Mouse (Mus musculus) G1E (cell line): ENCODE measurements around the gene Vsx2. TPM values are rescaled to one million over a fixed set of nuclear protein-coding genes. Genes with fewer than 3 reads are reported as not detected.

Experiments used
- ATAC-seq: 2 replicates; pipeline ENCODE4 v1.8.0; 2016; ENCODE audit warnings: mild to moderate bottlenecking; ENCODE audit not compliant: insufficient number of reproducible peaks, poor library complexity, low FRiP score, severe bottlenecking; ENCODE audit errors: extremely low read depth
- DNase-seq: peaks from one replicate; pipeline ENCODE4 v3.0.0; 2012; ENCODE audit warnings: low spot score
- H3K27me3 ChIP-seq: 2 replicates; pipeline ENCODE4 v1.6.1; 2012; ENCODE audit warnings: mild to moderate bottlenecking, low read length, inconsistent platforms; ENCODE audit not compliant: insufficient read depth
- H3K36me3 ChIP-seq: replicated peaks from 2 replicates; pipeline ENCODE3; 2012; ENCODE audit warnings: mild to moderate bottlenecking, inconsistent platforms
- H3K4me1 ChIP-seq: 2 replicates; pipeline ENCODE4 v1.6.1; 2012; ENCODE audit warnings: low read depth, low read length, inconsistent platforms, mixed read lengths; ENCODE audit not compliant: insufficient read depth
- H3K4me3 ChIP-seq: 2 replicates; pipeline ENCODE4 v1.5.1; 2012; ENCODE audit warnings: low read depth, mild to moderate bottlenecking, inconsistent platforms, low read length, moderate library complexity, mixed read lengths
- H3K9me3 ChIP-seq: replicated peaks from 2 replicates; pipeline ENCODE4 v1.6.1; 2012; ENCODE audit warnings: inconsistent platforms
- CTCF ChIP-seq: IDR thresholded peaks from 2 replicates; pipeline ENCODE4 v1.5.1; 2012; ENCODE audit warnings: low read depth, low read length, inconsistent platforms, mixed read lengths
- GATA1 ChIP-seq: IDR thresholded peaks from 2 replicates; pipeline ENCODE4 v1.6.1; 2012; ENCODE audit warnings: borderline replicate concordance, low read length, inconsistent platforms, mixed read lengths
- GATA2 ChIP-seq: IDR thresholded peaks from 2 replicates; pipeline ENCODE4 v1.6.1; 2012; ENCODE audit warnings: low read depth, low read length, inconsistent platforms, borderline replicate concordance
- POLR2AphosphoS5 ChIP-seq: IDR thresholded peaks from 2 replicates; pipeline ENCODE4 v1.6.1; 2012; ENCODE audit warnings: low read depth, low read length, inconsistent platforms; ENCODE audit not compliant: insufficient replicate concordance
- TAL1 ChIP-seq: conservative IDR thresholded peaks from 2 replicates; pipeline ENCODE4 v1.6.1; 2012; ENCODE audit warnings: low read depth, low read length, inconsistent platforms, mixed read lengths
- polyA plus RNA-seq: library from polyadenylated mRNA; stranded (reverse); fragments of >175 nt; gene quantifications from 2 replicates; pipeline ENCODE4 v1.2.3, GENCODE M21; 2012
- total RNA-seq, 2 experiments: library from RNA; stranded (forward) in 1 of 2; stranded (reverse) in 1 of 2; fragments of 200-1000 nt in 1 of 2; fragments of >200 nt in 1 of 2; fragmentation: Nextera tagmentation in 1 of 2; gene quantifications; 2 replicates each; pipeline ENCODE4 v1.2.3; 2014 to 2017

The Vsx2 gene
- total and polyA plus RNA-seq, 3 experiments, result 0.05 TPM; not detected in 2

DNA sequence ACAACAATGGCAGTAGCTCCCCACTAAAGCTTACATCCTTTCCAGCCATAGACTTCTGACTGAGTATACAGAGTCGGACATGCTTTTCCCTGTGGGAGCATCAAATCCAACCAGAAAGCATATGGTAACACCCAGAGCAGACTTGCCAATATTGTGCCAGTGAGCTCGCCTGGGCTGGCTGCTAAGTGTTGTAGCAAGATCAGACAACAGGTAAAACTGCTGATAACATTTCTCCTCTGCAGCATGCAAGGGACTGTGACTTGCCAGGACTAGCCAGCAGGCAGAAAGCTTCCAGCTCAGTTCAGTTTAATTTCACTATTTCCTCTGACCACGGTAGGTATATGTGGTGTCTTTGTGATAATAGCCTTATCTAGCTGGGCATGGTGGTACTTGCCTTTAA lies 62.3 kb downstream of the Vsx2 start:
- H3K9me3 ChIP-seq, result no peaks in the 10 kb centered on the region
- DNase-seq (no peak), ATAC-seq (no peak)
- H3K36me3 ChIP-seq, result no peaks in the 10 kb centered on the region
- no peak overlapping the region for H3K4me3 ChIP-seq
- TF ChIP-seq POLR2AphosphoS5 (no peak), GATA2 (no peak), CTCF (no peak), TAL1 (no peak), GATA1 (no peak)
- no peaks in the 10 kb centered on the region for H3K4me1 ChIP-seq
- peaks cover 36% of the 10 kb centered on the region for H3K27me3 ChIP-seq

DNA sequence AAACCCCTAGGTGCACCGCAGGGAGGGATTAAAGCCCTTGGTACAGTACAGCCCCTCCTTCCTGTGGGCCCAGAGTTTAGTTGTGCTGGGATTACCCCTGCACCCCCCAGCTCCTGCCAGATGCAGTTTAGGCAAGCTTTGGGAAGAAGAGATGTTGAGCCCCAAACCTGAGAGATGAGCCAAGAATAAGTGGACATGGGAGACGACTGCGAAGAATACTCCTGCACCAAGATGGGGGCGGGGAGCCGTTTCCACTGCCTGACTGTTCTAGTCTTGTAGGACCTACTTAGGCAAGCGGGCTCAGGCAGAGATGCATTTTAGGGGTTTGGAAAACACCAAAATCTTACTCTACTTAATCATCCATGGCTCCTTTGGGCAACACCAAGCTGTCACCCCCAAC lies 70.7 kb downstream of the Vsx2 start:
- DNase-seq, result no peak
- Histone ChIP-seq H3K27me3 (peaks cover 42% of the 10 kb centered on the region), H3K36me3 (no peaks in the 10 kb centered on the region), H3K4me3 (no peak overlapping the region), H3K9me3 (no peaks in the 10 kb centered on the region), H3K4me1 (peaks cover 3% of the 10 kb centered on the region; the same call in 1 of the 2 replicates)
- TF ChIP-seq TAL1 (no peak), CTCF (no peak)
- ATAC-seq, result no peak

DNA sequence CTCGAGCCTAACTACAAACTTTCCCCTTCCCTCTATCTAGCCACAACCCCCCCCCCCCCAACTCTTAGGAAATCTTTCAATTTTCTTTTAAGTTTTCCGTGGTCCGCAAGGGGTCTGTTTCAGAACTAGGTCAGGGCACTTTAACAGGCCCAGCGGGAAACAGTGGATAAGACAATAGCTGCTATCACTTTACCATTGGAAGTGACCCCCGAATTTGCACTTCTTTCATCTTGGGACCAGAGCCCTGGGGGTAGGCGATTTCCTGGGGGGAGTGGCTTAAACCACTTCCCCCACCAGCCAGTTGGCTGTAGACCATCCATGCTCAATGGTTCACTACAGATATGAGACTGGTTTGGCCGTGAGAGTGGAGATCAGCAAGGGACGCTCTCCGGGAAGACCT lies 71.1 kb downstream of the Vsx2 start, which contains the start of gene Vrtn:
Gene Vrtn, plus strand, starts transcription at position 366 of the 400 bp plus-strand sequence.
- H3K36me3 ChIP-seq, result no peaks in the 10 kb centered on the region
- DNase-seq, result no peak
- H3K4me3 ChIP-seq, result no peak within 1 kb of the TSS
- peaks cover 42% of the 10 kb centered on the region for H3K27me3 ChIP-seq
- TF ChIP-seq GATA2 (no peak), GATA1 (no peak), TAL1 (no peak), POLR2AphosphoS5 (no peak), CTCF (no peak)
- no peaks in the 10 kb centered on the region for H3K9me3 ChIP-seq
- ATAC-seq, result no peak
- peaks cover 3% of the 10 kb centered on the region; the same call in 1 of the 2 replicates for H3K4me1 ChIP-seq

Other genes starting within 250 kb of the Vsx2 start
- 27.5 and 41.3 TPM in 2 replicates for gene Coq6, start 208.1 kb upstream of the Vsx2 start, total RNA-seq (2014; fragmentation: Nextera tagmentation)
- 20.7 and 29.2 TPM in 2 replicates for gene Coq6, start 208.1 kb upstream of the Vsx2 start, total RNA-seq (2017)
- 12.7 and 20.7 TPM in 2 replicates for gene Coq6, start 208.1 kb upstream of the Vsx2 start, polyA plus RNA-seq
- 2.9 and 3.3 TPM in 2 replicates for gene Fam161b, start 207.9 kb upstream of the Vsx2 start, total RNA-seq (2014; fragmentation: Nextera tagmentation)
- gene Fam161b, start 207.9 kb upstream of the Vsx2 start, total RNA-seq (2017), result 3.5 and 4.3 TPM in 2 replicates
- 0.25 and 0.44 TPM in 2 replicates for gene Fam161b, start 207.9 kb upstream of the Vsx2 start, polyA plus RNA-seq
- gene Entpd5, start 160.7 kb upstream of the Vsx2 start, total RNA-seq (2014; fragmentation: Nextera tagmentation), result 15.7 and 20.9 TPM in 2 replicates
- 14.4 and 16.0 TPM in 2 replicates for gene Entpd5, start 160.7 kb upstream of the Vsx2 start, total RNA-seq (2017)
- gene Entpd5, start 160.7 kb upstream of the Vsx2 start, polyA plus RNA-seq, result 1.6 and 3.7 TPM in 2 replicates
- 4.1 and 5.5 TPM in 2 replicates for gene Bbof1, start 160.7 kb upstream of the Vsx2 start, total RNA-seq (2014; fragmentation: Nextera tagmentation)
- 4.4 and 6.0 TPM in 2 replicates for gene Bbof1, start 160.7 kb upstream of the Vsx2 start, total RNA-seq (2017)
- 2.2 and 2.7 TPM in 2 replicates for gene Bbof1, start 160.7 kb upstream of the Vsx2 start, polyA plus RNA-seq
- gene Rnf113a2, start 152.6 kb upstream of the Vsx2 start, total RNA-seq (2014; fragmentation: Nextera tagmentation), result 53.0 and 73.5 TPM in 2 replicates
- gene Rnf113a2, start 152.6 kb upstream of the Vsx2 start, total RNA-seq (2017), result 55.6 and 59.1 TPM in 2 replicates
- gene Rnf113a2, start 152.6 kb upstream of the Vsx2 start, polyA plus RNA-seq, result 47.9 and 48.1 TPM in 2 replicates
- gene Aldh6a1, start 118.8 kb upstream of the Vsx2 start, total RNA-seq (2014; fragmentation: Nextera tagmentation), result 39.6 and 41.2 TPM in 2 replicates
- 14.7 and 16.1 TPM in 2 replicates for gene Aldh6a1, start 118.8 kb upstream of the Vsx2 start, total RNA-seq (2017)
- gene Aldh6a1, start 118.8 kb upstream of the Vsx2 start, polyA plus RNA-seq, result 3.5 and 4.6 TPM in 2 replicates
- gene Lin52, start 118.3 kb upstream of the Vsx2 start, total RNA-seq (2014; fragmentation: Nextera tagmentation), result 21.6 and 25.2 TPM in 2 replicates
- gene Lin52, start 118.3 kb upstream of the Vsx2 start, total RNA-seq (2017), result 30.9 and 38.5 TPM in 2 replicates
- gene Lin52, start 118.3 kb upstream of the Vsx2 start, polyA plus RNA-seq, result 0.67 and 1.0 TPM in 2 replicates
- 11.9 and 31.2 TPM in 2 replicates for gene Abcd4, start 47.7 kb downstream of the Vsx2 start, total RNA-seq (2014; fragmentation: Nextera tagmentation)
- gene Abcd4, start 47.7 kb downstream of the Vsx2 start, total RNA-seq (2017), result 8.7 TPM in 2 replicates
- gene Abcd4, start 47.7 kb downstream of the Vsx2 start, polyA plus RNA-seq, result 2.9 and 5.3 TPM in 2 replicates
- gene Vrtn, start 71.3 kb downstream of the Vsx2 start, total RNA-seq (2014; fragmentation: Nextera tagmentation), result not detected in 2 replicates
- 0.05 TPM in 1 of 2 replicates, not detected in the other for gene Vrtn, start 71.3 kb downstream of the Vsx2 start, total RNA-seq (2017)
- gene Vrtn, start 71.3 kb downstream of the Vsx2 start, polyA plus RNA-seq, result not detected in 2 replicates
- not detected in 2 replicates for gene Syndig1l, start 129.1 kb downstream of the Vsx2 start, total RNA-seq (2014; fragmentation: Nextera tagmentation)
- gene Syndig1l, start 129.1 kb downstream of the Vsx2 start, total RNA-seq (2017), result 0.05 TPM in 1 of 2 replicates, not detected in the other
- not detected in 2 replicates for gene Syndig1l, start 129.1 kb downstream of the Vsx2 start, polyA plus RNA-seq
- gene Npc2, start 203.4 kb downstream of the Vsx2 start, total RNA-seq (2014; fragmentation: Nextera tagmentation), result 43.2 and 52.9 TPM in 2 replicates
- 109 and 110 TPM in 2 replicates for gene Npc2, start 203.4 kb downstream of the Vsx2 start, total RNA-seq (2017)
- gene Npc2, start 203.4 kb downstream of the Vsx2 start, polyA plus RNA-seq, result 137 and 219 TPM in 2 replicates
- 198 and 207 TPM in 2 replicates for gene Isca2, start 203.5 kb downstream of the Vsx2 start, total RNA-seq (2014; fragmentation: Nextera tagmentation)
- gene Isca2, start 203.5 kb downstream of the Vsx2 start, total RNA-seq (2017), result 80.7 and 93.5 TPM in 2 replicates
- gene Isca2, start 203.5 kb downstream of the Vsx2 start, polyA plus RNA-seq, result 52.3 and 55.1 TPM in 2 replicates